Mouse (Mus musculus) ZHBTc4 (cell line): ENCODE results near the gene Cdh12.
"Not testable (repeated sequence)": the region's sequence is repeated elsewhere in the genome, so short reads cannot be mapped to it uniquely, and the experiment has no call there.

Experiments used
- DNase-seq: peaks from one replicate; pipeline ENCODE4 v3.0.0-alpha.2; 2011; ENCODE audit warnings: low read depth, low spot score

Cdh12 gene

DNA sequence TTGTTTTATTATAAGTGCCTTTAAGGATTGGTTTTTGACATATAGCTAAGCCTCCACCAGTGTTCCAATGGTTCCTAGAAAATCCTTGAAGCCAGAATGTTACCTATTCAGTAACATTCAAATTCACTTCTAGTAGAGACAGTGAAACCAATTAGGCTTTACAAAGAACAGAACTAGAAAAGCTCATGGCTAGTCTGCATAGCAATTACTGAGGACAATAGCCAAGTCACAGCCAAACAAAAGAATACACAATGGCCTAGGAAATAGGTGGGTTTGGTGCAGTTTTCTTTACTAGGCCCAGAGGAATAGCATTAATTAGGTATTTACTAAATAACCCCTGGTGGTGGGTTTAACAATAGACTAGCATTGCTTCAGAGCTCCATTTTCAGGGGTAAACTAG, 917.3 kb downstream of the Cdh12 start:
- DNase-seq = peak; percentile 89

DNA sequence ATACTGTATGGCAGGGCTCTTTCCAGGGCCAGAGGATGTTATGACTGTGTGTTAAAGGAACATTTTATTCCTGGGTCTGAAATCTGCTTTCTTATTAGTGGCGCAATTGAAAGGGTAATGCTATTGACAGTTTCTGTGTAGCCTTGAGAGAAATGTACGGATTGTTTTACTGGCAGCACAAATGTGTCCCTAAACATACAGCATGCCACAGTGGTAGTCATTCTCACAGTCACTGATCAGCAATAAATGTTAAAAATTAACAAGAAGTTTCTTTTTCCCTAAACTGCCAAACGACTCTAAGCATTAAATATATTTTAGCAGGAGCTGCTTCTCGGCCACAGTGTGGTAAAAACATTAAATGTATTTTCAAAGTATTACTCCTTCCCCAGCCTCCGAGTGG, 926.4 kb downstream of the Cdh12 start:
- DNase-seq = no peak

DNA sequence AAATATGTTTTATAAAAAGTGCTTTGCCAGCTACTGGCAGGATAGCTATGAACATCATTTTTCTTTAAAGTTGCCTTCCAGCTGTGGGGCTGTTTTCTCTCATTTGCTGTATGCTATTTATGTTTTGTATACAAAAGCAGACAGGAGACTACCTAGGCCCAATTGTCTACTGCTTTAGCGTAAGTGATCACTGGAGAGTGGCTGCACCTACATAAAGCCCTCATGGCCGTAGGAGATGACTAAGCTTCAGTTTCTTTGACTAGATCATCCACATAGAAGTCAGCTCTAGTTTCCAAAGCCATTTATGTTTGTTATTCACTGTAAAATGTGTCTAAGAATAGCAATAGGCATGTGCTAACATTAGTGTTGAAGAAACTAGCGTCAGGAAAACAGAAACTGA, 926.8 kb downstream of the Cdh12 start:
- no peak for DNase-seq

DNA sequence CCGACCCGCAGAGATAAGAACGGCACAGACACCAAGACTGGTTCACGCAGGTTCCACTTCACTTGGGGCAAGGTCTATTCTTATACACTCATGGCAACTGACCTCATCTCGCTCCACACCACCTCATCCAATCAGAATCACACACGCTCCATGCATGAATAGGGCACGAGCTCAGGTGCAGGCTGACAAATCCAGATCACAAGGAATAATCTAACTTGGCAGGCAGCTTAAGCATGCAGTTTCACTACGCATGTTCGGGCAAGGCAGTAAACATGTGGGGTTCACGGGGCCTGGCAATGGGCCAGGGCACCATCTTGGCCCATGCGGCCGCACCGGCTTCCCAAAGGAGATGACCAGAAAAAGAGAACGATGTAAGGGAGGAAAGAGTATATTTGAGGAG, 942.4 kb downstream of the Cdh12 start:
- not testable (repeated sequence) for DNase-seq

DNA sequence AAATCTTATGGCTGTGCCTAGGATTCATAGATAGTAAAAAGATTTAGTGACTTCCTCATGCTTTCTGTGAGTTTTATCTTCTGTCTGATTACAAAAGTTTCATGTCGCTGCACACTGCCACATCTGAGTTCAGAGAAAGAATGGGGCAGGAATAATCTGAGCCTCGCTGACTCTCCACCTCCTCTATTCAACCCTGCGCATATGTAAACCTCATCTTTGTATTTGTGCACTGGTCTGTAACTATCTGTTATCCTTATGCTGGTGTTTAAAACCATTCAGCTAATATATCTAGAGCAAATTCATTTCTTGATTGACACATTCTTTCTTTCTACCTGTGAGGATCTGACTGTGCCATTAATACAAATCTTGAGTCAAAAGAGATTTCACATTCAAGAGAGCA, 944.0 kb downstream of the Cdh12 start:
- no peak for DNase-seq

DNA sequence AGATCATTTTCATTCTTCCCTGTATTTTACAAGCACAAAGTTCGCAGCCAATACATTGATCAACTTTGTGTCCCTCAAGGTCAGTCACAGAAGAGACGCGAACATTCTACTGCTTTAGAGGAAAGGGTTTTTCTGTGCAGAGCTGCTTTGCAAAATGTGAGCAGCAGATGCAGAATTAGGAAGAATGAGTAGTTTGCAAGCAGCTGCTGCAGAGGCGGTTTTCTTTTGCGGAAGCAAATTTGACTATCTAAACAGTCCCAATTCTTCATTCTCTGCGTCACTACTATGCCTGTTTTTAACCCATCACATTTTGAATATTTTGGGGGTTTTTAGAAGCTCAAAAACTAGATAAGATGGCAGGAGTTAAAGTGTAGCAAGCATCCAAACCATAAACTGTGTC, 956.1 kb downstream of the Cdh12 start:
- DNase-seq = no peak

DNA sequence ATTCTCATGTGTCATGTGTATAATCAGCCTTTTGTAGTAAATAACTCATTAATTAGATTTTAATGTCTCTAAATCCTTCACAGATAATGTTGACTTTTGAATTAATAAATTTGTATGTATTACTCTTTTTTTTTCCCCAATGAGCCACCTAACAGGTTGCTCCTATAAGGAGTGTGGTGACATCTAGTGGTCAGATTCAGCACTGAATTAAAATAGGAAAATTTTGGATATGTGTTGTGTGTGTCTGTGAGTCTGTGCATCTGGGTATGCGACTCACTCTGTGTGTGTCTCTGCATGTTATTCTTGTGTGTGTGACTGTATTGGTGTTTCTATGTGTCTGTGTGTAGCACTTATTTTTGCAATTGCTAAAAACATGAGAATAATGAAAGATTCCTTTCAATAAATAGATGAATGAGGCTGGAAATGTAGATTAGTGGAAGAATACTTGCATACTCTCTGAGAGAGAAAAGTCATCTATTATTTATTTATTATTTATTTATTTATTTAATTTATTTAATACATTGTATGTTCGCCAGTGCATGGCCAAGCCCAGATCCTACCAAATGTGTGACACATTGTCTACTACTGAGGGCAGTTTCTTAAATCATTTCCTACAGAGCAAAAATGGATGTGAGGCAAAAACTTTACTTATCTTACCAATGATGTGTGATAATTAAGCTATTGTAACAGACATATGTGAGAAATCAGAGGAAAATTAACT, 958.4 kb downstream of the Cdh12 start:
- peak; percentile 55 for DNase-seq

DNA sequence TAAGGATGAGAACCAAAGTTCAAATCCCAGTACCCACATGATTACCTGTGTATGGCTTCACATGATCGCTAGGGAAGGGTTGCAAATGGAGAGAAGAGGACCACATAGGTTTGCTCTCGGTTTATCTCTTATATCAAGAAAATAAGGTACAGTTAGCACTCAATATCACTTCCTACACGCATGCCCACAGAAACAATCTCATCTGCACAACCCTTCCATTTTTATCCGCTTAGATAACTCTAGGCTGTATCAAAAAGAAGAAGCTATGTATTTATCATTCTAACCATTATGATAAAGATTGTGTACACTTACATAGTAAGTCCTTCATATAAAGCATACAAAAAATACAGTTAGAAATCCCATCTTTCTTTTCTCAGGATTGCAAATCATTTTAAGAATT, 988.3 kb downstream of the Cdh12 start:
- DNase-seq = no peak

DNA sequence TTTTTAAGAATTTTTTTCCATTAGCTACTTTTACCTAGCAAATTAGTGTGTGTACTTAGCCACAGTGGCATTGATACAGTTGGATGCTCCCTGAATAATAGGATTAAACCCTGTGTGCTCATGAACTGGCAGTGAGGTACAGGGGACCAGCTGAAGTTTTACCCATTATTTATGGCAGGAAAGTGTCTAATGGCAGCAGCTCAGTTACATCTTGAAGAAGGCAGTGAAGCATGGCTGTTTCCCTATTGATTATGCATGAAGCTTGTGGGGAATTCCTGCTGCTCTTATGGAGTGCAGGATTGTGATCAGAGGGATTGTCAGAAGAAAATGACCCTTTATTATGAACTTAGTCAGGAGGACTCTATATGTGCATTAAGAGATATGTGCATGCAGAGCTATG, 988.9 kb downstream of the Cdh12 start:
- no peak for DNase-seq

DNA sequence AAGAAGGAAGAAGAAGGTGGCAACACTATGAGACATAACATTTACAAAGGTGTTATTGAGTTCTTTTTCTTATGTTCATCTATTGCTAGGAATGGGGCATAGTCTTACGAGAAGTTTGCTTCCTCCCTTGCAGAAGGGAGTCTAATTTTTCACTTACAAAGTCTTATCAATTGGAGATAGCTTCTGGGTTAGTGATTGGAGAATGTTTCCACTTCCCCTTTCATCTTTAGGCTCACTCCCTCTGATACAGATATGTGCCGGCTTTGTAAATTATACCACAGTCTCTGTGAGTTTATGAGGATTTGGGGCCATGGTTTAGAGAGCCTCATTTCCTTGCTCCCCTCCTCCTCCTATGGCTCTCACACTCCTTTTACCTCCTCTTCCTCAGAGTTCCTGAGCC, 1009.0 kb downstream of the Cdh12 start:
- no peak for DNase-seq

DNA sequence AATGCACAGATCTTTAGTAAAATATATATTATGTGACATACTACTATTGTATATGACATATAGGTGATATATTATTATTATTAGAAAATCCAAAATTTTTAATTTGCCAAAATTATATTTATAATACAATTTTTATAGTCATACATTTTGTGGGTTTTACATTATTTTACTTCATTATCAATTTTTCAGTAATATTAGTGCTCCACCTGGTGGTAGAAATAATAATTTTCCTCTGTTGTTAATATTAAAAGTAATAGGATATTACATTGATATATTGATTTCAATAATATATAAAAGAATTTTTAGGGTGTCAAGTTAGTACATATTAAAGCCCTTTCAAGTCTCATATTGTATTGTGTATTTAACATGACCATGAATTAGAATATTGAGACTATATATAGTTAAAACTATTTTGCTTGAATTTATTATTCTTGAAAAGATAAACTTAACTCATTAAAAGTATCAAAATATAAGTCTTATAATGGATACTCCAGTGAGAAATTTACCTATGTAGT, 1070.3 kb downstream of the Cdh12 start:
- DNase-seq = no peak

DNA sequence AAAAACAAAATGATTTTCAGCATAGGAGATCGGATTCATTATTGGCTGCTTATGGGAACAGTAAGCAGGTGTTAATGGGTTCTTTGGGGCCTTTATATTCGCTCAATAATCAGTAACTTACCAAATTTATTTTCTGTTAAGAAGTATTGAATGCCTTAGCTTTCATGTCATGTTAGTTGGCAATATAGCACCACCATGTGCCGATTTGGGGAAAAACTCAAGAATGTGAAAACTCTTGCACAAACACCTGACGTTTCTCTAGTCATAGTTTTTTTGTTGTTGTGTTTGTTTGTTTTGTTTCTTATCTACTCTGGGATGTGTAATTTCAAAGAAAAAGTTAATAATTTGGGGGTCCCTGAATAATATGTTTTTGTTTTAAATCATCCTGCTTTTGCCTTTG, 1081.7 kb downstream of the Cdh12 start:
- DNase-seq = no peak

DNA sequence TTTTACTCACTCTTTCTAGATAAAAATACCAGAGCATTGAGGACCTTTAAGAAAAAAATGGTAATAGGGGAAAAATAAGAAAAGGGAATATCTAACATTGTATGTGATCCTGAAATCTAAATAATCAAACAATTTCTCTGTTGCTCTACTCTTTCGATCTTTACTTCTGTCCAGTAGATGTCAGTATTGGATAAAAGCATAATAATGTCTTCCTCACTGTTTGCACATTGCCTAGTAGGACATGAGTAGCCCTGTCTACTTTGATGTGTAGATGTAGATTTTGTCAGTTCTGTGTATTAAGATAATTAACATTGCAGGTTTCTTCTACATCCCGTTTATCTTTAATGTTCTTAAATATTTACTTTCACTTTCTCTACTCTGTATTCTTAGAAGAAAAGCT, 1087.8 kb downstream of the Cdh12 start:
- no peak for DNase-seq

DNA sequence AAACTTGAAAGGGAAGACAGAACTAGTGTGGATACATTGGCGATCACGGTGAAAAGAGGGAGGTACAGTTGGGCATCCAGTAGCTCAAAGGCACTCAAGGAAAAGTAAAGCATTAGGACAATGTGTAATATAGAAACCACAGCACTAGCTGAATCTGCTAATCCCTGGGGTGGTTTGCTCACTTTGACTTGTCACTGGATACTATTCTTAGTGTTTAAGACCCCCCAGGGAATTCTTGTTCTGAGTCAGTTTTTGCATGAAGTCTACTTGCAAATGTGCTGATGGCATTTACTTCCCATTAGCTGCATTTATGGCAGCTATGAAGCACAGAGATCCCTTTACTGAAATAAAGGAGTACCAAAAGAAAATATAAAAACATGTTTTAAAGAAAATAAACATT, 1095.7 kb downstream of the Cdh12 start:
- no peak for DNase-seq

DNA sequence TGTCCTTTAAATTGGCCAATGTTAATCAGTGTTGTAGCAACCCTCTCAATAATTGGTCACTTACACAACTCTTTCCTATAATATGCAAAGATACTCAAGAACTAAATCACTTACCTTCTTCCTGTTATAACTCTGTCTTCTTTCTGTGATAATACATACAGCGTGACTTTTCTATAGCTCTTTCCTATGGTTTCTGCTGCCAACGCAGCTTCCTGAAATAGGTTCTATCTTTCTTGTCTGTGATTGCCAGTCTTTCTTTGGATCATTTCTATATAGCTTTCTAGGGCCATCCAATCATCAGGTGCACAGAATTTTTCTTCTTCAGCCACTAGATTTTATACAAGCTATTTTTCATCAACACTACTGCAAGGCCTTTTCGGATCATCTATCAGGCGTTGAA, 1106.9 kb downstream of the Cdh12 start:
- DNase-seq = no peak

DNA sequence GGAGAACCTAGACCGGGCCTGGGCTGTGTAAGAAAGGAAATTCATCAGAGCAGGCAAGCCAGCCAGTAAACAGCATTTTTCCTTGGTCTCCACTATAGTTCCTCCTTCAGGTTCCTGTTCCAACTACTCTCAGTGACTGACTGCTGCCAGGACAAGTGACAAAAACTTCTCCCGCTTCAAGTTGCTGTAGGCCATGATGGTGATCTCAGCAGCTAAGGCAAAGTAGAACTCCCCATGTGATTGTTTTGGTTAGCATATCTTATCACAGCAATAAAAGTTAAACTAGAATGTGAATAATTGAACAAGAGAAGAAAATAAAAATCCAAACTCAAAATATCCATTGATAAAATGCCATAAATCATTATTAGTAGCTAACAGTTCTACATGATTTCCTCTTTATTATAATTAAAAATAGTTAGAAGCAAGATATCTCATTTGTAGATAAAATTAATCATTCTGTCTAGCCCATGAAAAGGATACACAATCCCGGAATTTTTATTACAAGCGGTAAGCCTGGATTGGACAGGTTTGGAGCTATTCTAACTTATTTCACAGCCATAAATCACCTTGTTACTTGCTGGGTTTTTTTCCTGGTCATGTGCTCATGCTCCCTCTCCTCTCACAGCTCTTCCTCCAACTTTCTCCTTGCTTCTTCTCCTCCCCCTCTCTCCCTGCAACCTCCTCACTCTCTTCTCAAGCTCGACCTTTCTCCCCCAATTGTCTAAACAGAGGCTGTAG, 1117.4 kb downstream of the Cdh12 start:
- DNase-seq = no peak

DNA sequence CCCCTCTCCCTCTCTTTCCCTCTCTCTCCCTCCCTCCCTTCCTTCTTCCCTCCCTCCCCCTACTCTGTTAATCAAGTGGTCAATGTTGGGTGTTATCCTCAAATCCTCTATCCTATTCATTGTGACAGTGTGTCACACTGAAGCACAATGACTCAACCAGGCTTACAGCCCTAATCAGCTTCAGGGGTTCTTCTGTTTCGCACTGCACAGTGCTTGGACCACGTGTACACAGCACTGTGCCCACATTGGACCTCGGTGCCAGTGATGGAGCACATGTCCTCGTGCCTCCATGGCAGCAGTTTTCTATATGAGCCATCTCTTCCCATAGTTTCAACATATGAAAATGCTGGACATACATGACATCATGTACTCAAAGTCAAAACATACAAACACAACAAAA, 1155.4 kb downstream of the Cdh12 start:
- no peak for DNase-seq
